Mouse (Mus musculus): ENCODE results near the gene Rbm7. TPM values are rescaled to one million over a fixed set of nuclear protein-coding genes. Genes with fewer than 3 reads are reported as not detected.
"Not testable (repeated sequence)": the region's sequence is repeated elsewhere in the genome, so short reads cannot be mapped to it uniquely, and the experiment has no call there.

The Rbm7 gene
- 49.8 and 52.7 TPM in 2 replicates for polyA plus RNA-seq (2015; fragmentation: Nextera tagmentation; extraction: Ambion mirVana)

- peak within 1 kb of the TSS; percentile 92 for H3K9ac ChIP-seq (ENCODE audit: low read depth, low read length)
- H3K4me2 ChIP-seq (ENCODE audit: low read depth, low read length), result peak within 1 kb of the TSS; percentile 91
- under 1% methylated on average over 72 of the region's 72 CpGs for WGBS (ENCODE audit: insufficient replicate concordance)
- H3K27ac ChIP-seq (ENCODE audit: low read length), result peak within 1 kb of the TSS; percentile 88
- ATAC-seq (ENCODE audit: low read depth), result peak; percentile 100
- no peaks in the 10 kb centered on the region for H3K27me3 ChIP-seq (ENCODE audit: control insufficient read depth, insufficient read depth, low read depth, low read length)
- H3K4me3 ChIP-seq (ENCODE audit: low read depth, low read length), result peak within 1 kb of the TSS; percentile 81
- peaks cover 22% of the 10 kb centered on the region for H3K36me3 ChIP-seq (ENCODE audit: control insufficient read depth, insufficient read depth)
- H3K9me3 ChIP-seq (replicated peaks; ENCODE audit: control insufficient read depth, low read length), result no peaks in the 10 kb centered on the region
- peaks cover 15% of the 10 kb centered on the region for H3K4me1 ChIP-seq (ENCODE audit: control insufficient read depth, low read depth, low read length)
These were observed at the start of gene Rbm7, which contains the start of gene Gm5617 for GRCm38 (mm10) chr9:48494817-48495547. Gene Rbm7 (minus strand): TSS chr9:48495299. Gene Gm5617 (plus strand): TSS chr9:48495442.

GRCm38 (mm10) chr9:48538688-48539087 lies 43.6 kb upstream of the Rbm7 start:
- Histone ChIP-seq H3K4me3 (ENCODE audit: low read depth, low read length) (0 out of 2 replicates have a peak overlapping the region, but pooled peaks have one; percentile 3), H3K9me3 (replicated peaks; ENCODE audit: control insufficient read depth, low read length) (peaks cover 4% of the 10 kb centered on the region), H3K4me2 (ENCODE audit: low read depth, low read length) (no peak overlapping the region), H3K4me1 (ENCODE audit: control insufficient read depth, low read depth, low read length) (no peaks in the 10 kb centered on the region), H3K9ac (ENCODE audit: low read depth, low read length) (no peak overlapping the region), H3K36me3 (ENCODE audit: control insufficient read depth, insufficient read depth) (no peaks in the 10 kb centered on the region), H3K27ac (ENCODE audit: low read length) (no peak overlapping the region), H3K27me3 (ENCODE audit: control insufficient read depth, insufficient read depth, low read depth, low read length) (peaks cover 10% of the 10 kb centered on the region)
- WGBS (ENCODE audit: insufficient replicate concordance), result 19% methylated on average over 12 of the region's 12 CpGs
- no peak for ATAC-seq (ENCODE audit: low read depth)

GRCm38 (mm10) chr9:48538044-48538645 lies 43.0 kb upstream of the Rbm7 start:
- no peak overlapping the region for H3K4me3 ChIP-seq (ENCODE audit: low read depth, low read length)
- WGBS (ENCODE audit: insufficient replicate concordance), result 5% methylated on average over 17 of the region's 17 CpGs

GRCm38 (mm10) chr9:48537616-48538015 lies 42.5 kb upstream of the Rbm7 start:
- H3K27ac ChIP-seq (ENCODE audit: low read length); H3K4me3 ChIP-seq (ENCODE audit: low read depth, low read length); H3K4me1 ChIP-seq (ENCODE audit: control insufficient read depth, low read depth, low read length); H3K36me3 ChIP-seq (ENCODE audit: control insufficient read depth, insufficient read depth); H3K9ac ChIP-seq (ENCODE audit: low read depth, low read length); H3K9me3 ChIP-seq (replicated peaks; ENCODE audit: control insufficient read depth, low read length); H3K4me2 ChIP-seq (ENCODE audit: low read depth, low read length); ATAC-seq (ENCODE audit: low read depth): not testable (repeated sequence)
- WGBS (ENCODE audit: insufficient replicate concordance), result 41% methylated on average over 1 of the region's 1 CpGs
- H3K27me3 ChIP-seq (ENCODE audit: control insufficient read depth, insufficient read depth, low read depth, low read length), result peaks cover 10% of the 10 kb centered on the region

More at GRCm38 (mm10) chr9:48538044-48538645, 43.0 kb upstream of the Rbm7 start:
- Histone ChIP-seq H3K9ac (ENCODE audit: low read depth, low read length) (no peak overlapping the region), H3K9me3 (replicated peaks; ENCODE audit: control insufficient read depth, low read length) (peaks cover 4% of the 10 kb centered on the region), H3K4me1 (ENCODE audit: control insufficient read depth, low read depth, low read length) (no peaks in the 10 kb centered on the region), H3K27ac (ENCODE audit: low read length) (no peak overlapping the region), H3K36me3 (ENCODE audit: control insufficient read depth, insufficient read depth) (no peaks in the 10 kb centered on the region), H3K27me3 (ENCODE audit: control insufficient read depth, insufficient read depth, low read depth, low read length) (peaks cover 10% of the 10 kb centered on the region), H3K4me2 (ENCODE audit: low read depth, low read length) (no peak overlapping the region)
- ATAC-seq (ENCODE audit: low read depth), result no peak

- no peak for ATAC-seq (ENCODE audit: low read depth)
- Histone ChIP-seq H3K9me3 (replicated peaks; ENCODE audit: control insufficient read depth, low read length) (peaks cover 4% of the 10 kb centered on the region), H3K4me1 (ENCODE audit: control insufficient read depth, low read depth, low read length) (no peaks in the 10 kb centered on the region), H3K36me3 (ENCODE audit: control insufficient read depth, insufficient read depth) (no peaks in the 10 kb centered on the region), H3K4me2 (ENCODE audit: low read depth, low read length) (no peak overlapping the region), H3K27me3 (ENCODE audit: control insufficient read depth, insufficient read depth, low read depth, low read length) (peaks cover 10% of the 10 kb centered on the region), H3K9ac (ENCODE audit: low read depth, low read length) (no peak overlapping the region), H3K27ac (ENCODE audit: low read length) (no peak overlapping the region), H3K4me3 (ENCODE audit: low read depth, low read length) (no peak overlapping the region)
- WGBS (ENCODE audit: insufficient replicate concordance), result 28% methylated on average over 1 of the region's 1 CpGs
These were observed 41.3 kb upstream of the Rbm7 start for GRCm38 (mm10) chr9:48536414-48536813.

- Histone ChIP-seq H3K4me1 (ENCODE audit: control insufficient read depth, low read depth, low read length) (no peaks in the 10 kb centered on the region), H3K36me3 (ENCODE audit: control insufficient read depth, insufficient read depth) (no peaks in the 10 kb centered on the region), H3K9me3 (replicated peaks; ENCODE audit: control insufficient read depth, low read length) (no peaks in the 10 kb centered on the region), H3K4me2 (ENCODE audit: low read depth, low read length) (no peak overlapping the region), H3K4me3 (ENCODE audit: low read depth, low read length) (no peak overlapping the region), H3K27me3 (ENCODE audit: control insufficient read depth, insufficient read depth, low read depth, low read length) (no peaks in the 10 kb centered on the region), H3K9ac (ENCODE audit: low read depth, low read length) (no peak overlapping the region), H3K27ac (ENCODE audit: low read length) (no peak overlapping the region)
- ATAC-seq (ENCODE audit: low read depth), result no peak
- 73% methylated on average over 2 of the region's 2 CpGs for WGBS (ENCODE audit: insufficient replicate concordance)
These were observed 37.6 kb upstream of the Rbm7 start for GRCm38 (mm10) chr9:48532730-48533129.

- H3K27ac ChIP-seq (ENCODE audit: low read length), result no peak overlapping the region
- no peaks in the 10 kb centered on the region for H3K9me3 ChIP-seq (replicated peaks; ENCODE audit: control insufficient read depth, low read length)
- H3K4me3 ChIP-seq (ENCODE audit: low read depth, low read length), result no peak overlapping the region
- no peaks in the 10 kb centered on the region for H3K36me3 ChIP-seq (ENCODE audit: control insufficient read depth, insufficient read depth)
- H3K27me3 ChIP-seq (ENCODE audit: control insufficient read depth, insufficient read depth, low read depth, low read length), result no peaks in the 10 kb centered on the region
- 23% methylated on average over 3 of the region's 3 CpGs for WGBS (ENCODE audit: insufficient replicate concordance)
- H3K4me2 ChIP-seq (ENCODE audit: low read depth, low read length), result no peak overlapping the region
- H3K9ac ChIP-seq (ENCODE audit: low read depth, low read length), result no peak overlapping the region
- no peaks in the 10 kb centered on the region for H3K4me1 ChIP-seq (ENCODE audit: control insufficient read depth, low read depth, low read length)
- no peak for ATAC-seq (ENCODE audit: low read depth)
These were observed 37.1 kb upstream of the Rbm7 start for GRCm38 (mm10) chr9:48532203-48532602.

- no peak overlapping the region for H3K9ac ChIP-seq (ENCODE audit: low read depth, low read length)
- WGBS (ENCODE audit: insufficient replicate concordance), result 72% methylated on average over 4 of the region's 4 CpGs
- no peaks in the 10 kb centered on the region for H3K9me3 ChIP-seq (replicated peaks; ENCODE audit: control insufficient read depth, low read length)
These were observed 36.2 kb upstream of the Rbm7 start for GRCm38 (mm10) chr9:48531294-48531693.

GRCm38 (mm10) chr9:48526520-48526919 lies 31.4 kb upstream of the Rbm7 start:
- no peaks in the 10 kb centered on the region for H3K27me3 ChIP-seq (ENCODE audit: control insufficient read depth, insufficient read depth, low read depth, low read length)
- no peak overlapping the region for H3K4me3 ChIP-seq (ENCODE audit: low read depth, low read length)
- WGBS (ENCODE audit: insufficient replicate concordance), result 69% methylated on average over 4 of the region's 4 CpGs
- no peak overlapping the region for H3K9ac ChIP-seq (ENCODE audit: low read depth, low read length)
- no peaks in the 10 kb centered on the region for H3K36me3 ChIP-seq (ENCODE audit: control insufficient read depth, insufficient read depth)
- no peak overlapping the region for H3K27ac ChIP-seq (ENCODE audit: low read length)
- no peaks in the 10 kb centered on the region for H3K9me3 ChIP-seq (replicated peaks; ENCODE audit: control insufficient read depth, low read length)
- no peak for ATAC-seq (ENCODE audit: low read depth)
- H3K4me2 ChIP-seq (ENCODE audit: low read depth, low read length), result no peak overlapping the region
- no peaks in the 10 kb centered on the region for H3K4me1 ChIP-seq (ENCODE audit: control insufficient read depth, low read depth, low read length)

More at GRCm38 (mm10) chr9:48531294-48531693, 36.2 kb upstream of the Rbm7 start:
- ATAC-seq (ENCODE audit: low read depth), result no peak
- Histone ChIP-seq H3K27me3 (ENCODE audit: control insufficient read depth, insufficient read depth, low read depth, low read length) (no peaks in the 10 kb centered on the region), H3K4me2 (ENCODE audit: low read depth, low read length) (no peak overlapping the region), H3K36me3 (ENCODE audit: control insufficient read depth, insufficient read depth) (no peaks in the 10 kb centered on the region), H3K4me3 (ENCODE audit: low read depth, low read length) (no peak overlapping the region), H3K4me1 (ENCODE audit: control insufficient read depth, low read depth, low read length) (no peaks in the 10 kb centered on the region), H3K27ac (ENCODE audit: low read length) (no peak overlapping the region)
